Mouse (Mus musculus): ENCODE results near the gene Uhrf1. TPM values are rescaled to one million over a fixed set of nuclear protein-coding genes. Genes with fewer than 3 reads are reported as not detected.

Gene Uhrf1
- total and polyA plus RNA-seq, 3 experiments: 161 to 220 (median 184) TPM

GRCm38 (mm10) chr17:56283316-56283715, 19.8 kb upstream of the Uhrf1 start:
- in situ Hi-C loops (cut with MboI; ENCODE audit: low pct_ligation_motif_present, low pct_unique_long_range_greater_than_20kb, low sequenced_read_pairs): no loop called here
- Histone ChIP-seq H3K4me2 (ENCODE audit: insufficient read depth, low read depth, poor library complexity, severe bottlenecking) (no peak overlapping the region), H3K9ac (ENCODE audit: insufficient read depth, low read depth) (no peak overlapping the region), H3K4me3 (replicated peaks in 1 of 3; ENCODE audit: low read depth in 2 of 3, low read length in 2 of 3, poor library complexity in 1 of 3) (no peak overlapping the region), H3K9me3 (replicated peaks; ENCODE audit: low read length) (no peaks in the 10 kb centered on the region), H3K27ac (ENCODE audit: insufficient read depth, low read depth) (no peak overlapping the region), H3K27me3 (replicated peaks) (no peaks in the 10 kb centered on the region), H3K79me2 (replicated peaks; ENCODE audit: control insufficient read depth, extremely low read depth, insufficient read depth, poor library complexity, severe bottlenecking) (no peaks in the 10 kb centered on the region), H3K36me3 (replicated peaks in 1 of 2; ENCODE audit: control insufficient read depth in 1 of 2, insufficient read depth in 1 of 2, low read length in 1 of 2) (peaks cover 49 to 78% of the 10 kb centered on the region in 2 experiments), H3K4me1 (ENCODE audit: control insufficient read depth in 1 of 2, insufficient read depth in 2 of 2) (peaks cover 26 to 52% of the 10 kb centered on the region in 2 experiments)
- no peak for DNase-seq (ENCODE audit: extremely low read depth)
- dilution Hi-C loops (cut with MboI; ENCODE audit: extremely low pct_ligation_motif_present, extremely low pct_unique_long_range_greater_than_20kb, low sequenced_read_pairs): no loop called here
- TF ChIP-seq MEF2A (IDR thresholded peaks at IDR 0.05; ENCODE audit: borderline replicate concordance, low read depth, low read length) (no peak), KAT2A (IDR thresholded peaks at IDR 0.05; ENCODE audit: insufficient replicate concordance, low read length) (no peak), MAX (IDR thresholded peaks at IDR 0.05; ENCODE audit: low read length) (no peak), ELF1 (IDR thresholded peaks at IDR 0.05; ENCODE audit: low read depth, low read length) (no peak), NRF1 (IDR thresholded peaks at IDR 0.05; ENCODE audit: low read depth, low read length) (no peak), ETS1 (conservative IDR thresholded peaks at IDR 0.05; ENCODE audit: low read depth, low read length) (no peak), BHLHE40 (IDR thresholded peaks at IDR 0.05; ENCODE audit: low read depth, low read length) (no peak), CTCF (conservative IDR thresholded peaks at IDR 0.05 in 1 of 2, IDR thresholded peaks at IDR 0.05 in 1 of 2; ENCODE audit: low read depth in 2 of 2, low read length in 2 of 2) (no peak), NELFE (IDR thresholded peaks at IDR 0.05; ENCODE audit: low read depth, low read length) (no peak), GABPA (IDR thresholded peaks at IDR 0.05; ENCODE audit: insufficient replicate concordance, low read depth, low read length) (no peak), MAFK (IDR thresholded peaks at IDR 0.05; ENCODE audit: insufficient replicate concordance, low read length) (no peak), ZNF384 (IDR thresholded peaks at IDR 0.05; ENCODE audit: low read depth, low read length) (no peak), ZMIZ1 (IDR thresholded peaks at IDR 0.05; ENCODE audit: low read depth, low read length) (no peak), ZKSCAN1 (IDR thresholded peaks at IDR 0.05; ENCODE audit: borderline replicate concordance, low read depth, low read length) (no peak)

GRCm38 (mm10) chr17:56285995-56286394, 17.1 kb upstream of the Uhrf1 start:
- no peaks in the 10 kb centered on the region for H3K79me2 ChIP-seq (replicated peaks; ENCODE audit: control insufficient read depth, extremely low read depth, insufficient read depth, poor library complexity, severe bottlenecking)
- DNase-seq (ENCODE audit: extremely low read depth): no peak
- TF ChIP-seq CHD2 (IDR thresholded peaks at IDR 0.05; ENCODE audit: low read length): no peak
- no peak for TF ChIP-seq MAX (IDR thresholded peaks at IDR 0.05; ENCODE audit: low read length)
- no peak for TF ChIP-seq ELF1 (IDR thresholded peaks at IDR 0.05; ENCODE audit: low read depth, low read length)
- no peak for TF ChIP-seq ZKSCAN1 (IDR thresholded peaks at IDR 0.05; ENCODE audit: borderline replicate concordance, low read depth, low read length)
- no peak for TF ChIP-seq MYC (IDR thresholded peaks at IDR 0.05; ENCODE audit: low read depth, low read length)
- TF ChIP-seq BHLHE40 (IDR thresholded peaks at IDR 0.05; ENCODE audit: low read depth, low read length): no peak
- no peak for TF ChIP-seq SIN3A (IDR thresholded peaks at IDR 0.05; ENCODE audit: low read length)
- no peak for TF ChIP-seq SMC3 (IDR thresholded peaks at IDR 0.05; ENCODE audit: low read depth, low read length)
- no peak for TF ChIP-seq E2F4 (IDR thresholded peaks at IDR 0.05; ENCODE audit: insufficient replicate concordance, low read depth, low read length)
- no peak for TF ChIP-seq IRF4 (IDR thresholded peaks at IDR 0.05; ENCODE audit: low read depth, low read length)
- no peak for TF ChIP-seq RAD21 (IDR thresholded peaks at IDR 0.05; ENCODE audit: low read depth, low read length)
- no peak for TF ChIP-seq CHD1 (IDR thresholded peaks at IDR 0.05; ENCODE audit: low read depth, low read length)
- no peak for TF ChIP-seq MEF2A (IDR thresholded peaks at IDR 0.05; ENCODE audit: borderline replicate concordance, low read depth, low read length)
- no peak for TF ChIP-seq NRF1 (IDR thresholded peaks at IDR 0.05; ENCODE audit: low read depth, low read length)
- TF ChIP-seq NELFE (IDR thresholded peaks at IDR 0.05; ENCODE audit: low read depth, low read length): no peak
- no peak for TF ChIP-seq HCFC1 (IDR thresholded peaks at IDR 0.05; ENCODE audit: low read depth, low read length)
- H3K9me3 ChIP-seq (replicated peaks; ENCODE audit: low read length): no peaks in the 10 kb centered on the region
- no peak overlapping the region for H3K4me2 ChIP-seq (ENCODE audit: insufficient read depth, low read depth, poor library complexity, severe bottlenecking)
- no peak overlapping the region for H3K27ac ChIP-seq (ENCODE audit: insufficient read depth, low read depth)
- peaks cover 17 to 47% of the 10 kb centered on the region in 2 experiments for H3K4me1 ChIP-seq (ENCODE audit: control insufficient read depth in 1 of 2, insufficient read depth in 2 of 2)
- in situ Hi-C loops (cut with MboI; ENCODE audit: low pct_ligation_motif_present, low pct_unique_long_range_greater_than_20kb, low sequenced_read_pairs) (no loop called here), dilution Hi-C loops (cut with MboI; ENCODE audit: extremely low pct_ligation_motif_present, extremely low pct_unique_long_range_greater_than_20kb, low sequenced_read_pairs) (no loop called here)
- peaks cover 40 to 57% of the 10 kb centered on the region in 2 experiments for H3K36me3 ChIP-seq (replicated peaks in 1 of 2; ENCODE audit: control insufficient read depth in 1 of 2, insufficient read depth in 1 of 2, low read length in 1 of 2)
- no peak overlapping the region for H3K9ac ChIP-seq (ENCODE audit: insufficient read depth, low read depth)
- H3K4me3 ChIP-seq (replicated peaks in 1 of 3; ENCODE audit: low read depth in 2 of 3, low read length in 2 of 3, poor library complexity in 1 of 3): no peak overlapping the region
- no peaks in the 10 kb centered on the region for H3K27me3 ChIP-seq (replicated peaks)
